Mouse (Mus musculus) layer of hippocampus, adult 11-12 months (tissue): ENCODE measurements around the gene Zfp87.
A peak's percentile ranks its signal among the peaks of the same experiment; 100 is the strongest.

Source experiments
- DNase-seq: peaks from one replicate; pipeline ENCODE4 v3.0.0; 2022; ENCODE audit warnings: low spot score

Gene Zfp87

GRCm38 (mm10) chr13:67525753-67526410 is at the start of gene Zfp87, which contains the start of gene Gm26965:
Gene Zfp87 (minus strand): TSS chr13:67526177.
Gene Gm26965 (minus strand): TSS chr13:67526151.
- peak; percentile 93 for DNase-seq

- no peak for DNase-seq
These were observed 46.7 kb upstream of the Zfp87 start for GRCm38 (mm10) chr13:67572591-67573189.

GRCm38 (mm10) chr13:67553730-67554129 is 27.8 kb upstream of the Zfp87 start, which contains the start of gene Zfp748:
Gene Zfp748 (minus strand): TSS chr13:67553830.
- no peak for DNase-seq

GRCm38 (mm10) chr13:67552505-67553346 is 26.7 kb upstream of the Zfp87 start:
- DNase-seq, result peak; percentile 89

- no peak for DNase-seq
These were observed 20.0 kb upstream of the Zfp87 start for GRCm38 (mm10) chr13:67545941-67546340.

GRCm38 (mm10) chr13:67527049-67527730 is 1.2 kb upstream of the Zfp87 start:
- no peak for DNase-seq

GRCm38 (mm10) chr13:67500908-67501307 is 25.1 kb downstream of the Zfp87 start:
- DNase-seq, result no peak

GRCm38 (mm10) chr13:67500084-67500719 is 25.8 kb downstream of the Zfp87 start, which contains the start of gene Zfp58:
Gene Zfp58 (minus strand): TSS chr13:67500555.
- peak; percentile 90 for DNase-seq

GRCm38 (mm10) chr13:67495631-67496030 is 30.3 kb downstream of the Zfp87 start:
- DNase-seq, result no peak

- DNase-seq, result peak; percentile 6
These were observed 41.6 kb downstream of the Zfp87 start for GRCm38 (mm10) chr13:67484424-67484811.

- peak; percentile 92 for DNase-seq
These were observed 42.2 kb downstream of the Zfp87 start, which contains the start of gene Zfp874b for GRCm38 (mm10) chr13:67483625-67484423. Gene Zfp874b (minus strand): TSS chr13:67484258.

GRCm38 (mm10) chr13:67481528-67481927 is 44.4 kb downstream of the Zfp87 start:
- no peak for DNase-seq

- no peak for DNase-seq
These were observed 56.7 kb downstream of the Zfp87 start for GRCm38 (mm10) chr13:67469274-67469673.
